ENCODE assay signal across 10 mouse cellular contexts in genomic region chr4:134416177-134416576, GRCm38 (mm10). TPM values are rescaled to one million over a fixed set of nuclear protein-coding genes. Genes with fewer than 3 reads are reported as not detected.
DNase-seq lines count a peak whose midpoint lies in the region; ATAC-seq and TF ChIP-seq lines count a peak whose summit lies in the region.
"Had no signal": no experiment of that assay in that cellular context is flagged by ENCODE, and none has a peak within 500 bp of the region (broad histone marks: within the 10 kb centered on the region; RNA-seq: fewer than 3 reads in every experiment).

No protein-coding gene starts in this region.

- no peaks in the 10 kb centered on the region for H3K36me3 ChIP-seq in neural tube, embryonic 11.5 days (ENCODE audit: control insufficient read depth, insufficient read depth, low read length)
- peaks cover 44% of the 10 kb centered on the region for H3K36me3 ChIP-seq in heart, embryonic 10.5 days
- peaks cover 16% of the 10 kb centered on the region for H3K36me3 ChIP-seq in kidney, embryonic 16.5 days (ENCODE audit: insufficient read depth, low read length)

- no peak overlapping the region for H3K4me3 ChIP-seq in neural tube, embryonic 11.5 days (ENCODE audit: low read depth, low read length)
- 0 out of 2 replicates have a peak overlapping the region, but pooled peaks have one; percentile 2 for H3K4me3 ChIP-seq in heart, embryonic 10.5 days
- no peak overlapping the region for H3K4me3 ChIP-seq in left cerebral cortex, adult 2 months
- H3K4me3 ChIP-seq in kidney, embryonic 16.5 days (ENCODE audit: low read length), result no peak overlapping the region

- H3K27ac ChIP-seq in neural tube, embryonic 11.5 days (ENCODE audit: low read depth, low read length), result 0 out of 2 replicates have a peak overlapping the region, but pooled peaks have one; percentile 4
- peak overlapping the region; percentile 60 for H3K27ac ChIP-seq in heart, embryonic 10.5 days
- H3K27ac ChIP-seq in left cerebral cortex, adult 2 months, result peak overlapping the region; percentile 97
- no peak overlapping the region for H3K27ac ChIP-seq in kidney, embryonic 16.5 days (ENCODE audit: low read length)
- H3K27ac ChIP-seq: macrophage had no signal

- no peak overlapping the region for H3K9ac ChIP-seq in neural tube, embryonic 11.5 days (ENCODE audit: low read length)
- H3K9ac ChIP-seq in kidney, embryonic 16.5 days (replicated peaks; ENCODE audit: low read length), result no peak overlapping the region

- no peaks in the 10 kb centered on the region for H3K27me3 ChIP-seq in neural tube, embryonic 11.5 days (ENCODE audit: control insufficient read depth, insufficient read depth, low read length)
- H3K27me3 ChIP-seq in heart, embryonic 10.5 days (ENCODE audit: insufficient read depth, poor library complexity, severe bottlenecking), result no peaks in the 10 kb centered on the region; the same call in 1 of the 2 replicates
- H3K27me3 ChIP-seq in kidney, embryonic 16.5 days (ENCODE audit: insufficient read depth, low read length), result no peaks in the 10 kb centered on the region

- intact Hi-C loops in left cerebral cortex, adult 2 months (cut with DNase I), result no loop called here

- no peak overlapping the region for H3K4me2 ChIP-seq in neural tube, embryonic 11.5 days (ENCODE audit: low read depth)
- H3K4me2 ChIP-seq in kidney, embryonic 16.5 days (replicated peaks; ENCODE audit: low read depth, low read length), result no peak overlapping the region

- DNase-seq in neural tube, embryonic 11.5 days (ENCODE audit: low spot score), result no peak
- DNase-seq in neural tube, embryonic 10.5 days (ENCODE audit: extremely low spot score, low spot score), result no peak
- no peak for DNase-seq in heart, embryonic 10.5 days (ENCODE audit: low spot score)
- DNase-seq in left cerebral cortex, adult 2 months (ENCODE audit: extremely low spot score in 1 of 2, low spot score in 2 of 2), result peak in 1 of 2 experiments; percentile 62
- no peak for DNase-seq in adrenal gland, postnatal 4 days (ENCODE audit: low spot score in 2 of 2)
- no peak for DNase-seq in kidney, adult 9 months
- no peak for DNase-seq in frontal cortex, postnatal 14 days (ENCODE audit: low spot score in 2 of 2)

- TF ChIP-seq CTCF in left cerebral cortex, adult 2 months (IDR thresholded peaks at IDR 0.05), result no peak; the same call in 1 of the 2 replicates

- H3K4me1 ChIP-seq in neural tube, embryonic 11.5 days (ENCODE audit: control insufficient read depth, insufficient read depth, low read length), result no peaks in the 10 kb centered on the region
- peaks cover 29% of the 10 kb centered on the region for H3K4me1 ChIP-seq in heart, embryonic 10.5 days
- H3K4me1 ChIP-seq in kidney, embryonic 16.5 days (ENCODE audit: insufficient read depth, low read length), result no peaks in the 10 kb centered on the region

- H3K9me3 ChIP-seq in neural tube, embryonic 11.5 days (ENCODE audit: control insufficient read depth, low read length), result no peaks in the 10 kb centered on the region
- H3K9me3 ChIP-seq in heart, embryonic 10.5 days, result no peaks in the 10 kb centered on the region
- H3K9me3 ChIP-seq in kidney, embryonic 16.5 days (ENCODE audit: low read length), result no peaks in the 10 kb centered on the region
- H3K9me3 ChIP-seq: G1E had no signal

- no peak for ATAC-seq in neural tube, embryonic 11.5 days (ENCODE audit: insufficient read depth, low FRiP score, low TSS enrichment)
- no peak for ATAC-seq in kidney, embryonic 16.5 days (ENCODE audit: low FRiP score, low TSS enrichment)

- WGBS in neural tube, embryonic 11.5 days, result 80% methylated on average over 17 of the region's 17 CpGs
- 74% methylated on average over 17 of the region's 17 CpGs for WGBS in heart, embryonic 10.5 days
- 77% methylated on average over 17 of the region's 17 CpGs for WGBS in kidney, embryonic 16.5 days

RNA-seq across cellular contexts. Expression of gene Pafah2, which starts 20.1 kb away (rescaled TPM):
- 6.9 and 11.4 TPM in 2 replicates for polyA plus RNA-seq in neural tube, embryonic 11.5 days (2014; fragmentation: Nextera tagmentation; extraction: Ambion mirVana)
- 8.0 and 9.6 TPM in 2 replicates for polyA plus RNA-seq in heart, embryonic 10.5 days (2016; fragmentation: Nextera tagmentation; extraction: Ambion mirVana)
- 1 to 10 TPM; 6.5 to 6.9 TPM for total RNA-seq in left cerebral cortex, adult 2 months (2021)
- 10 to 100 TPM; 13.9 to 14.9 TPM for total RNA-seq in adrenal gland, postnatal 4 days (2021)
- 19.5 and 20.1 TPM in 2 replicates for polyA plus RNA-seq in kidney, embryonic 16.5 days (2015; fragmentation: Nextera tagmentation; extraction: Ambion mirVana)

RNA-seq across cellular contexts. Expression of gene Extl1, which starts 32.5 kb away (rescaled TPM):
- 0.24 and 0.37 TPM in 2 replicates for polyA plus RNA-seq in neural tube, embryonic 11.5 days (2014; fragmentation: Nextera tagmentation; extraction: Ambion mirVana)
- 1.9 and 2.8 TPM in 2 replicates for polyA plus RNA-seq in heart, embryonic 10.5 days (2016; fragmentation: Nextera tagmentation; extraction: Ambion mirVana)
- 10 to 100 TPM; 46.7 to 48.9 TPM for total RNA-seq in left cerebral cortex, adult 2 months (2021)
- 1 to 10 TPM; 1.4 to 1.5 TPM for total RNA-seq in adrenal gland, postnatal 4 days (2021)
- 0.32 and 0.61 TPM in 2 replicates for polyA plus RNA-seq in kidney, embryonic 16.5 days (2015; fragmentation: Nextera tagmentation; extraction: Ambion mirVana)
- polyA plus RNA-seq: G1E had no signal

RNA-seq across cellular contexts. Expression of gene Stmn1, which starts 51.9 kb away (rescaled TPM):
- 3,693 and 3,815 TPM in 2 replicates for polyA plus RNA-seq in neural tube, embryonic 11.5 days (2014; fragmentation: Nextera tagmentation; extraction: Ambion mirVana)
- polyA plus RNA-seq in heart, embryonic 10.5 days (2016; fragmentation: Nextera tagmentation; extraction: Ambion mirVana), result 838 and 1,170 TPM in 2 replicates
- 1,000 to 10,000 TPM in 1 of 2 experiments, 100 to 1,000 TPM in 1; 990 to 1,034 TPM for total RNA-seq in left cerebral cortex, adult 2 months (2021)
- total RNA-seq in adrenal gland, postnatal 4 days (2021), result 100 to 1,000 TPM; 233 to 289 TPM
- 1,595 and 1,651 TPM in 2 replicates for polyA plus RNA-seq in kidney, embryonic 16.5 days (2015; fragmentation: Nextera tagmentation; extraction: Ambion mirVana)
